Mouse (Mus musculus): ENCODE results near the gene Zfp940. TPM values are rescaled to one million over a fixed set of nuclear protein-coding genes. Genes with fewer than 3 reads are reported as not detected.
"Not testable (repeated sequence)": the region's sequence is repeated elsewhere in the genome, so short reads cannot be mapped to it uniquely, and the experiment has no call there.

Zfp940 gene
- 0.90 and 1.1 TPM in 2 replicates for total RNA-seq (2021)
- long read RNA-seq, partial matches to known transcripts: 1 of 2 reads
- long read RNA-seq, other reads (novel, unspliced or antisense): 0 of 2 reads

DNA sequence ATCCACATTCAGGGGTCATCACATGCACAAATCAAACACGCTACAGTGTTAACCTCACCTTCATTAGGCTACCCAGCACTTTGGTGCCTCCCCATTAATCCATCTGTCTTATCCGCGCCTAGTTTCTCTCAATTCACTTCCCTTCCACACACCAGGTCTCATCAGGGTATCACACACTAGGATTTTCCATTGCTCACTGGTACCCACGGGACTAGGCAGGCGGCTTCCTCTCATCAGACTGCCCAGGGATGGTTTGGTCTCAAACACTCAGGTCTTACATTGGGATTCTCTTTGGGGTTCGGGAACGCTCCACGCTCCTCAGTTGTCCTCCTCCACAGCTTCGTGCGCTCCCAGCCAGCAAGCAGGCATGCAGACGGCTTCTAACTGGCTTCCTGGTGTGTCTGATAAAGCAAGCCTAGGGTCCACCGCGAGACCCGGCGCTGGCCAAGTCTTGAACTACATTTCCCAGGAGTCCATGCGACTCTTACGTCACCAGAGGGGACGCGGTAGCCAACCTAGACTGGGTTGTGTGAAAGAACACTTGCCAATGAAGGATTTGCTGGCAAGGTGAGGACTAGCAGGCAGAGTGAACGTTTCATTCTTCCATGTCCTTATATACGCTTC lies at the start of gene Zfp940:
TSS of gene Zfp940 (minus strand) at position 451 of the 624 bp plus-strand sequence.
- DNase-seq: peak; percentile 75

DNA sequence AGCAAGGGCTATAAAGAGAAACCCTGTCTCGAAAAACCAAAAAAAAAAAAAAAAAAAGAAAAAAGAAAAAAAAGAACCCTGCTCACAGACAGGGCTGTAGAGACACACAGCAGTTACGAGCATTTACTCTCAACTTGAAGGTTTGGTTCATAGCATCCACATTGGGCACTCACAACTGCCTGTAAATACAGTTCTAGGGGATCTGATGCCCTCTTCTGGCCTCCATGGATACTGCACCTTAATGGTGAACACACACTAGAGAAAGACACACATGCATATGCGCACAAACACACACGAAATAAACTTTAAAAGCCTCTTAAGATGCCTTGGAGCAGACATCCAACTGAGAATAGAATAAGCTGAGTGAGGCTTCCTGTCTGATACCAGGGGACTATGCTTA lies 44.9 kb upstream of the Zfp940 start:
- DNase-seq: no peak

DNA sequence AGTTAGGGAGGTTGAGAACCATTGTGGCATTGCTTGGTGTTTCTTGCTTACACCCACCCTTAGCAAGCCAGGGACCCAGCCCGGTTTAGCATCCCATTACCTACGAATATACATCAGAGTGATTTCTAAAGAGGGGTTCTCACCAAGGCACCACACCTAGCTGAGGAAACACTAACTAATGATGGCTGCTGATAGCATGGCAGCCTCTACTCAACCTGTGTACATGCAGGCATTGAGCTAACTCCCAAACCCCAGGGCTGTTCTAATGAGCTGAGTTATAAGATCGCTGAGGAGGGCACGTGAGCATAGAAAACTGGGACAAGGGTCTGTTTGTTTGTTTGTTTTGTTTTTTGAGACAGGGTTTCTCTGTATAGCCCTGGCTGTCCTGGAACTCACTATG lies 39.3 kb upstream of the Zfp940 start:
- DNase-seq: no peak

DNA sequence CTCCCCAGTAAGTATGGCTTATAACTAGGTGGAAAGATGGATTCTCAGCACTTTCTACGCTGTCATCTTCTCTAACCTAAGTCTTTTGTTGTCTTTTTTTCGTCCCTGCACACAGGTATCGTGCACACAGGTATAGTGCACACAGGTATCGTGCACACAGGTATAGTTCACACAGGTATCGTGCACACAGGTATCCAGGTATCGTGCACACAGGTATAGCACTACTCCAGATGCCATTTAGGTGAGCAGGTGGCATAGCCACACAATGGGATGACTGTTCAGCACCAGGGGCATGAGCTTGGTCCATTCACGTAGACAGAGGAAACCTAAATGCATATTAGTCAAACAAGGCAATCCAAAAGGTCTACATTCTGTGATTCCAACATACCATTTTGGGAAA lies 37.0 kb upstream of the Zfp940 start:
- DNase-seq: no peak

DNA sequence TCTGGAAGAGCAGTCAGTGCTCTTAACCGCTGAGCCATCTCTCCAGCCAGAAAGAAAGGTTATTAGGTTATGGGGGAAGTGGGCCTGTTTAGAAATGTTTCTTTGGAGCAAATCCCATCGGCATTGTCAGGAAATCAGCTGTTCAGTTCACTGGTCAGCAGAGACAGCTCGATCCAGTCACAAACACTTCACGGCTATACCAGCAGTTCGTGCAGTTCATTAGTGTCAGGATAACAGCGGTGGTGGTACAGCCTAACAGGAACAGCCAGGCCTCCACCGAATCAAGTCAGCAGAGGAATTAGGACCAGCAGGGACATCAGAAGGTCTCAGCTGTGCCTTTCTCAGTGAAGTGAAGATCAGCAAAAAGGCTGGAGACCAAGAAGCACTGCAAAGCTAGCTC lies 27.4 kb upstream of the Zfp940 start:
- DNase-seq: no peak

DNA sequence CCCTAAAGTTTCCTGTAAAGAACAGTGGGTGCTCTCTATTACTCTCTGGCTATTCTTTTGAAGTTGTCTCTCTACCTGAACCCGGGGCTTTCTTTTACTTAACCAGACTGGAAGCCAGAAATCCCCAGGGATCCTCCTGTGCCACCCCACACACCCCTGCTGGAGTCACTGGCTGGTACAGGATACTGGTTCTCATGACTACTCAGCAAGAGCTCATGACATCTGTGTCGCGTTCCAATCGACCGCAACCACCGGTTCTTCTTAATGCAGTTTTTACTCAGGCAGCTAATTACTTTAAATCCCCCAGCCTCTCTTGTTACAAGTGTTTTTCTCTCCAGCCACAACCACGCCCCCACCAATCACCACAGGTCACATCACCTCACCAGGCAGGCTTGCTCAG lies 26.6 kb upstream of the Zfp940 start:
- DNase-seq: no peak

DNA sequence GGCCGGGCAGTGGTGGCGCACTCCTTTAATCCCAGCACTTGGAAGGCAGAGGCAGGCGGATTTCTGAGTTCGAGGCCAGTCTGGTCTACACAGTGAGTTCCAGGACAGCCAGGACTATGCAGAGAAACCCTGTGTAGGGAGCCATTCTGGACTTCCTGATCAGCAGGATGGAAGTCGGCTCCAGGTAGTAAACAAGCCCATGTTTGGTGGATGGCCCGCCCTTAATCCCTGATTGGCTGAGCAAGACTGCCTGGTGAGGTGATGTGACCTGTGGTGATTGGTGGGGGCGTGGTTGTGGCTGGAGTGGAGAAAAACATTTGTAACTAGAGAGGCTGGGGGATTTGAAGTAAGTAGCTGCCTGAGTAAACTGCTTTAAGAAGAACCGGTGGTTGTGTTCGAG lies 24.1 kb upstream of the Zfp940 start:
- not testable (repeated sequence) for DNase-seq

DNA sequence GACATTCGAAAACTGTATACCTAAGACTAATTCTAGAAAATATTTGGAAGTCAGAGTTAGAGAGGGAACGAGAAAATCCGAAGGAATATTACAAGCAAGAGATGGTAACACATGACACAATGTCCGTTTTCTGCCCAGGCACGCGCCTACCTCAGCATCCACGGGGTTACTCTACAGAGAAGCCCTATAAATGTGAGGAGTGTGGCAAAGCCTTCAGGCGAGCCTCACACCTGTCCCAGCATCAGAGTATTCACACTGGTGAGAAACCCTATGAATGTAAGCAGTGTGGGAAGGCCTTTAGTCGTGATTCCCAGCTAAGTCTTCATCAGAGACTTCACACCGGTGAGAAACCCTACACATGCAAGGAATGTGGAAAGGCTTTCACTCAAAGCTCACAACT lies 20.8 kb upstream of the Zfp940 start:
- no peak for DNase-seq

DNA sequence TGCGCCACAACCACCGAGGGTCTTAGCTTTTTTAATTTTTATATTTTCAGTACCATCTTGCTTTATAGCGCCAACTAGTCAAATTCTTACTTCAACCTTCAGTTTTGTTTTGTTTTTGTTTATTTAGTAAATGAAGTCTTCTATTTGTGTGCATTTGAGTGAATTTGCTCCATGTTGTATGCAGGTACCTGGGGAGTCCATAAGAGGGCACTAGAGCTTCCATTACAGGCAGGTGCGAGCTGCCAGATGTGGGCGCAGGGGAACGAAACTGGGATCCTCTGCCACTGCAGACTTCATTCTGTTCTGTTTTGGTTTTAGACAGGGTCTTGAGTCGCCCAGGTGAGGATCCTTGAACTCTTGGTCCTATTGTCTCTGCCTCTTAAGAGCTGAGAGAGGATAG lies 8.2 kb upstream of the Zfp940 start:
- DNase-seq: no peak

DNA sequence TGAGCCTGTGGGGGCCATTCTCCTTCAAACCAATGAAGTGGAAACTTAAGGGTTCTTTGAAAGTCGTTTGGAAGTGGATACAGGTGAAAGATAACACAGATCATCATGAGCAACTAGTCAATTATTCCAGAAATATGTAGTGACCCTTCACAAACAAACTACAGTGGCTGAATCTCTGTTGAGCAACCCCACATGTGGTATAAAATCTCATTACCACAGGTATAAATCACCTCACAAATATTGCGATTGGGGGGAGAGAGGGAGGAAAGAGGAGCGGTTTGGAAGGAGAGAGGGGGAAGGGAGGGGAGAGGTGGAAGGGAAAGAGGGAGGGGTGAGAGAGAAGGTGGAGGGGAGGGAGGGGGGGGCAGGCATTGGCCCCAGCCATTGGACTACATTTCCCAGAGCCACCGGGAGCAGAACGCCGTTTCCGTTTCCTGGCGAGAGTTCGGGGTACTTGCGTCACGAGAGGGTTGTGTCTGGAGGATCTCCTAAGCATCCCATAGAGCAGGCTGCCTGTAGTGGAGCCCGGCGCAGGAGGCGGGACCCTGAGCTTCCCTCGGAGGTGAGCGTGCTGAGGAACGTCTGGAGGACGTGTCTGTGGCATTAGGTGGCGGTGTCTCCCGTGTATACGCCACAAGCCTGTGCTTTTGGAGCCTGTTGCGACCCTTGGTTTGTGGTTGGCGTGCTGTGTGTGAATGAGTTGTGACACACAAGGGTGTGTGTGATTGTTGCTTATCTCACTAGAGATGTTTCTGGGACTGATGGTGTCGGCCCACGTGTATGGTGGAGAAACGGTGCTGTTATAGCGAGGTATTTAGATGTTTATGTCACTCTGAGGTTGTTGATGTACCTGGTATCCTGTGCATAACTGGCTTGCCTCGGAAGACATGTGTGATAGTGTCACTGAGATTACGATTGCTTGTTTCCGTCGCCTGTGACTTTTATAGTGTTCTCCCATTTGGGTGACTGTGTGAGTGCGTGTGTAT lies 6.4 kb upstream of the Zfp940 start, which contains the start of gene Zfp420:
TSS of gene Zfp420 (plus strand) at position 448 of the 986 bp plus-strand sequence.
- DNase-seq: peak; percentile 87

DNA sequence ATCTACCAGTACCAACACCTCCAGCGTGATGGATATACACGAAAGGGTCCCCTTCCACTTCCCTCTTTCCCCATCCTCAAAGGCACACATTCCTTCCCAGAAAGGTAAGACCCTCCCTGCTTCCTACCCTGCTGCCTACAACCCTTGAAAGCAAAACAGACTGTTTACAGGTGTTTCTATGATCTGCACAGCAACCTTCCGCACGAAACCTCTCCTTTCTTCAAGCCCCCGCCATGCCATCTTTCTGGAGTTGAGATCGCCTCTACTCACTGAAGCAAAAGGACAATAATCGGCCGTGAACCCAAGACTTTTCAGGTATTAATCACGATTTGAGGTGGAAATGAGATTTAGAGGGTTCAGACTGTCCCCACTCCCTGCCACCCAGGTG lies 644 bp downstream of the Zfp940 start:
- DNase-seq: no peak

DNA sequence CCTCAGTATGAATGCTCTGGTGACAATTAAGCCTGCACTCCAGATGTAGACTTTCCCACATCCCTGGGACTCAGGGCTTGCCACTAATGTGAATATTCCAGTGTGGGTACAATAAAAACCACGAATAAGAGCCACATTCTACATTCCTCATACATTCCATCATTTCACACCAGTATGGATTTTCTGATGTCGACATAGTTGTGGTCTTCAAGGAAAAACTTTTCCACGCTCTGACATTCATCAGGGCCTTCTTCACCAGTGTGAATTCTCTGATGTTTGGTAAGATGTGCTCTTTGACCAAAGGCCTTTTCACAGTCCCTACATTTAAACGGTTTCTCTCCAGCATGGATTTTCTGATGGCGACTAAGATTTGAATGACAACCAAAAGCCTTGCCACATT lies 8.9 kb downstream of the Zfp940 start:
- no peak for DNase-seq

DNA sequence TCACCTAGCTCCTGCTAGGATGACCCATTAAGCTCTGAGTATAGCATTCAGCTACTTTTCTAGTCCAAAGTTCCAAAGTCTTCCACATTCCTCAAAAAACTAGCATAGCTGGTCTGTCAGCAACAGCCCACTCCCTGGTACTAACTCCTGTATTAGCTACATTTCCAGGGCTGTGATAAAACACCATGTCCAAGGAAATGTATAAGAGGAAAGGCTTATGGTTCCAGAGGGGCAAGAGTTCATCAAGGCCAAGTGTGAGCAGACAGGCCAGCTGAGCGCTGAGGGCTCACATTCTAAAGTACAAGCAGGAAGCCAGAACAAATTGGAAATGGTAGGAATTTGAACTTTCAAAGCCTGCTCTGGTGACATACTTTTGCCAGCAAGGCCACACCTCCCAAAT lies 11.4 kb downstream of the Zfp940 start:
- DNase-seq: no peak

DNA sequence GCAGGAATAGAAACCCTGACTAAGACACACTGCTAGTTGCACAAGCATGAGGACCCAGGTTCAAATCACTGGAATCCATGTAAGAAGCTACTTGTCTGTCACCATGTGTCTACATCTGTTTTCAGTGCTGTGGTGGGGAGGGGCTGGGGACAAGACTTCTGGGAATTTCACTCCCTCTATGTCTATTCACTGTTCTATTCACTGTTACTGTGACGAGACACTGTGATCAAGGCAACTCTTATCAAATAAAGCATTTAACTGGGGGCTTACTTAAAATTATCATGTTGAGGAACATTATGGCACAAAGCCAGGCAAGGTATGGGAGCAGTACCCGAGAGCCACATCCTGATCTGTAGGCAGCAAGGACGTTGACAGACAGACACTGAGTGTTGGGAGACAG lies 14.2 kb downstream of the Zfp940 start:
- no peak for DNase-seq

DNA sequence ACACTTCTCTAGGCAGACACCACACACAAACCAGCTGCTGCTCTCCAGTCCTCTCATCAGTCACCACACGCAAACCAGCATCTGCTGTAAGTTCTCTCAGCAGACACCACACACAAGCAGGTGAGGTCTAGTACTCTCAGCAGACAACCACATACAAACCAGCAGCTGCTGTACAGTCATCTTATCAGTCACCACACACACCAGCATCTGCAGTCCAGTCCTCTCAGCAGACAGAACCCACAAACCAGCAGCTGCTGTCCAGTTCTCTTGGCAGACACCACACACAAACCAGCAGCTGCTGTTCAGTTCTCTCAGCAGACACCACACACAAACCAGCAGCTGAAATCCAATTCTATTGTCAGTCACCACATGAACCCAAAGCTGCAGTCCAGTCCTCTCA lies 16.7 kb downstream of the Zfp940 start:
- no peak for DNase-seq

DNA sequence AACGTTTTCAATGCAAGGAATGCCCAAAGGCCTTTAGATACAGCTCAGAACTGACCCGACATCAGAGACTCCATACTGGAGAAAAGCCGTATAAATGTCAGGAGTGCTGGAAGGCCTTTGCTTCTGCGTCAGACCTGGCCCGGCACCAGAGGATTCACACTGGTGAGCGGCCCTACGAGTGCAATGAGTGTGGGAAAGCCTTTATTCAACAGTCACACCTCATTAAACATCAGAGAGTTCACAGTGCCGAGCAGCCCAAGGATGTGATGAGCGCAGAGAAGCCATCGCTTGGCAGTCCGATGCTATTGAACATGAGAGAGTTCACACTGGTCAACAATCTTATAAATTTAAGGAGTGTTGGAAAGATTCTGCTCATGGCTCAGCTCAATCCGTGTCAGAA lies 23.7 kb downstream of the Zfp940 start:
- no peak for DNase-seq

DNA sequence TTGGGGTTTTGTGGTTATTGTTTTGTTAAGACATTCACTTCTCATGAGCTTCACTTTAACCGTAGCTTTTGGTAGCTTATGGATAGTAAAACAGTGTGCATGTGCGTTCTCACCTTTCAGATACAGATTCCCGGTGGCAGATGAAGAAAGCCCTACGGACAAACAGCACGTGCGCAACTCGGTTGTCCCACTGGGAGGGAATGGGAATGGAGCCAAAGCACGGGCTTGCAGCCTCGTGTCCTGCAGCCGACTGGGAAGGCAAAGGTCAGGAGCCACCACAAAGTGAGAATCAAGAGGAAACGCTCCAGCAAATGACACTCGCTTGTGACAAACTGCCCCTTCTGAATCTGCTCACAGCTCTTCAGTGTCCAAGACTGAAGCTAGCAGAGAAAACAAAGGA lies 25.5 kb downstream of the Zfp940 start:
- DNase-seq: no peak

DNA sequence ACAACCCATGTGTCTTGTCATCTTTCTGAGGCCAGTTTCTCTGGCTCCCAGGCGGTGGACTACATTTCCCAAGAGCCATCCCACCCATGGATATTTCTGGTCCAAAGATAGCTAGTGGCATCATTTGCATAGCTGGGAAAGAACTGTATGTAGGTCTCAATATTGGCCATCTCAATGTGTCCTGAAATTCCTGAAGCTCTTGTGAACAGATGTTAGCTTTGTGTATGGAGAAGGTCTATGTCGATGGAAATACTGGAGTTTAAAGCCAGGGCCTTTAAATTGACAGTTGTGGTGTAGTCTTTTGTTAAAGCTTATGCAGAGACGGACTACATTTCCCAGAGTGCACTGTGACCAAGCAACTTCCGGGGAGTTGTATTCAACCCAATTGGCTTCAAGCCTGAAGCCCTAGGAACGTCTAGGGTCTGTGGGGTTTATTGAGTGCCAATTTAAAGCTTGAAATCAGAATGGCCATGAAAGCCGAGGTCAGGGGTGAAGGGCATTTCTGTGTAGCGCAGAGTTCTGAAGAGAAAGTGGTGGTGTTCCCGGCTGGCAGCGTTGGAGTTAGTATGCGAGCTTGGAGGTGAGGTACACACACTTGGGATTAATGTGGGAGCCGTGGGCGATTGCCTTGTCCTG lies 34.7 kb downstream of the Zfp940 start:
- peak; percentile 51 for DNase-seq

DNA sequence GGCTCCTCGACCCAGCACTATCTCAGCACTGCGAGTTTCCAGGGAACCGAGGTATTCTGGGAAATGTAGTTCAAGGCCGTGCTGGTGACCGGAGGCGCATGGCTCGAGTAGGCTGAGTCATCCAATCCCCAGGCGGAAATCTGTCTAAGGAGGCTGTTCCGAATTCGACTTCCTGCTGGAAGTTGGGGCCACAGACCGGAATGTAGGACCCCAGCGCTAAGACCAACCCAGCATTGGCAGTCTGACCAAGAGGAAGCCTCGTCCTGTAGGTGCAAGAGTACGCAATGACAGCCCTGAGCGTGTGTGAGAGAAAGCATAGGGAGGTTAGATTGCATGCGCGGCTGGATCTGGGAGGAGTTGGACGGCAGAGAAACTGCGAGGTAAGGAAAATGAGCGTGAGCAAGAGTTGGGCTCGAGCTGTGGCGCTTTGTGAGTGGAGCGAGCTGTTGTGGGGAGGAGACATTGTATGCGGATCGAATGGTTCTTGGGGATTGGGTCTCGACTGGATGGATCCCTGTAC lies 37.5 kb downstream of the Zfp940 start, which contains the start of gene Zfp790:
TSS of gene Zfp790 (plus strand) at position 205 of the 520 bp plus-strand sequence.
- DNase-seq: peak; percentile 78

DNA sequence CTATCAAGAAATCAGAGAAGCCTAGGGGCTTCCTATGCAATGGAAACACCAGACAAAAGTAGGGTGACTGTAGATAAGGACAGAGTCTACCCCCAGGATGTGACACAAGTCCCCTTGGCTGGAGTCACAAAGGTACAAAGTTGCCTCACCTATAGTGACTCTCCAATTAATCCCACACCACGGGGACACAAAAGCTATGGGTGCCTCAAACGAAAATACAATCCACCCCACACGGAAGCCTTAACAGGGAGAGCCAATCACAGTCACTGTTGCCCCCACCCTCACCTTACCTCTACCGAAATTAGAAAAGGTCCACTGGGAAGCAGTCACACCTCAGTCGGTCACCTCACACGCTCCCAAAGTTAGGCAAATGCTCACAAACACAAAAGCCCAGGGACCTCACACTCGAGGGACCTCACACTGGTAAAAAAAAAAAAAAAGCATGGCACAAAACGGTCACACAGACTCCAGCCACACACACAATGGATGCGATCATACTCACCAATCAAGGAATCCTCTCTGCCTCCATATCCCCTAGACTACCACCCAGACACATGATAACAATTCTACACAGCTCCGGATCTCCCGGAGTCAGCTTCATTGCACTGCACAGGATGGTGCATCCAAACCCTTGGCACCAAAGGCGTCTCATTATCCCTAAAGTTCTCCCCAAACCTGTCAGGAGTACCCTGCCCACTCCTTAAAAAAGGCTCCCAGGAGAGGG lies 38.2 kb downstream of the Zfp940 start:
- DNase-seq: no peak

DNA sequence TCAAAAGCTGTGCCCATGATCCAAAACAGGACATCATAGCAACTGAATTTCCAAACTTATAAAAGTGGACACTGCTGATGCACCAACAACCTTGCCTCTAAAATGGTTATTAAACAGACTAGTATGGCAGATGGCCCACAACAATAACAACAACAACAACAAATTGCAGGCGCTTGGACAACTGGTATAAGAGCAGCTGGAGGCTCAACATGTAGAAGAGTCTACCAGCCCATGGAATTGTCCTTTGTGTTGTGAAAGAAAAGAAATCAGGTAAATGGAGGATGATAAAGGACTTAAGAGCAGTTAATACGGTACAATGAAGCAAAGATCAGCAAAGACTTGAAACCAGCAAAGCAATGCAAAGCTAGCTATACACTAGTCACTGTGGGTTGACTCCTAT lies 39.1 kb downstream of the Zfp940 start:
- DNase-seq: no peak

DNA sequence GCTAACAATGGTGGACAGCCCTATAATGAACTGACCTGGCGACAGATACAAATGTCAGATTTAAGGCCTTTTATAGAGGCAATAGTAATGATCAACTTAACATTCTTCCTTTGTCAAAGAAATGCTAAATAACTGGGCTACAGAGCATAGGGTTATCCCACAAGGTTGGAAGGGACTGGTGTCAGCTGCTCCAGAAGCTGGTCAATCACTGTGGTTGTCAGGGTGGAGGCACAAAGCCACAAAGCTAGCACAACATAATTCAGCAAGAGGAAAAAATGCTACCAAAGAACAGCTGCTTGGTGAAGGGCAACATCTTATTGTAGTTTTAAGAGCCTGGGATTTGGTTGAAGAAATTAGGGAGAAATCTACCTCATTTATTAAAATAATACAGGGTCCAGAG lies 41.2 kb downstream of the Zfp940 start:
- no peak for DNase-seq
